Mouse (Mus musculus) midbrain, embryonic 11.5 days (tissue): ENCODE measurements around the gene Coa7. TPM values are rescaled to one million over a fixed set of nuclear protein-coding genes. Genes with fewer than 3 reads are reported as not detected.

Source experiments
- ATAC-seq: fragments of 200-750 bp; cut with Nextera tagmentation; 2 replicates; pipeline ENCODE4 v1.8.0; 2017; ENCODE audit warnings: moderate TSS enrichment, moderate library complexity; ENCODE audit not compliant: low FRiP score
- DNase-seq: peaks from one replicate; pipeline ENCODE4 v3.0.0; 2015; ENCODE audit warnings: low spot score; ENCODE audit errors: missing footprints
- H3K27ac ChIP-seq: fragments of 300-500 bp; sonication (generic); 2 replicates; pipeline ENCODE4 v1.5.1; 2014; ENCODE audit warnings: low read depth, low read length
- H3K27me3 ChIP-seq: fragments of 300-500 bp; sonication (generic); 2 replicates; pipeline ENCODE4 v1.6.1; 2014; ENCODE audit warnings: mild to moderate bottlenecking, low read length, moderate library complexity, mixed read lengths; ENCODE audit not compliant: control insufficient read depth, insufficient read depth
- H3K36me3 ChIP-seq: fragments of 300-500 bp; sonication (generic); 2 replicates; pipeline ENCODE4 v1.6.1; 2014; ENCODE audit warnings: mild to moderate bottlenecking, low read length, moderate library complexity, mixed read lengths; ENCODE audit not compliant: control insufficient read depth, insufficient read depth
- H3K4me1 ChIP-seq: fragments of 300-500 bp; sonication (generic); 2 replicates; pipeline ENCODE4 v1.6.1; 2014; ENCODE audit warnings: low read length; ENCODE audit not compliant: control insufficient read depth, insufficient read depth
- H3K4me2 ChIP-seq: fragments of 300-500 bp; sonication (generic); 2 replicates; pipeline ENCODE4 v1.6.1; 2014; ENCODE audit warnings: mild to moderate bottlenecking, moderate library complexity
- H3K4me3 ChIP-seq: fragments of 300-500 bp; sonication (generic); 2 replicates; pipeline ENCODE4 v1.5.1; 2014; ENCODE audit warnings: low read depth, low read length
- H3K9ac ChIP-seq: fragments of 300-500 bp; sonication (generic); 2 replicates; pipeline ENCODE4 v1.6.1; 2014; ENCODE audit warnings: low read length
- H3K9me3 ChIP-seq: fragments of 300-500 bp; sonication (generic); 2 replicates; pipeline ENCODE4 v1.6.1; 2016; ENCODE audit warnings: low read length; ENCODE audit not compliant: control insufficient read depth
- WGBS: fragments of 180-500 bp; shearing (Covaris S2); extraction: QIAGEN DNeasy Blood & Tissue Kit; methylation state at CpG from one replicate; pipeline ENCODE4 v1.1.7; 2014; 5-methylcytosine and 5-hydroxymethylcytosine counted together
- polyA plus RNA-seq: library from polyadenylated mRNA; unstranded; fragments of >200 nt; fragmentation: Nextera tagmentation; extraction: Ambion mirVana; gene quantifications from 2 replicates; pipeline ENCODE4 v1.2.1, GENCODE M21; 2014

Coa7 gene
- polyA plus RNA-seq, 1 experiment from 2014 or later, result 54.6 TPM

DNA sequence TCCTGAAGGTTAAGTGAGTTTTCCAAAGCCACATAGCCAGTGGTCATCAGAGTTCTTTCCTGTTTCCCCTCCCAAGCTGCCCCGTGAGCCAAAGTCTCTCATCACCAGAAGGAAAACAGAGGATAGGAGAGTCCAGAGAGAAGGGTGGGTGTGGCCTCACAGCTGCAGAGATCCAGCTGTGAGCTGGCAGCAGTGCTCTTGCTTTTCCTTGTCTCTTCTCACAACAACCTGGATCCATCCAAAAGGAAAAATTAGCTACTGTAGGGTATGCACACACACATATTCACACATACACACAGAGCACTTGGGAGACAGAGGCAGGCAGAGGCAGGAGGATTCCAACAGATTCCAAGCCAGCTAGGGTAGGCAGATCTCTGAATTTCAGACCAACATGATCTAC is 58.1 kb downstream of the Coa7 start:
- peak; percentile 66 for DNase-seq
- peaks cover 15% of the 10 kb centered on the region for H3K4me1 ChIP-seq
- no peak overlapping the region for H3K9ac ChIP-seq
- no peaks in the 10 kb centered on the region for H3K9me3 ChIP-seq
- 22% methylated on average over 1 of the region's 1 CpGs for WGBS
- H3K36me3 ChIP-seq, result no peaks in the 10 kb centered on the region
- no peak overlapping the region for H3K4me2 ChIP-seq
- peaks cover 26% of the 10 kb centered on the region for H3K27me3 ChIP-seq
- ATAC-seq, result no peak
- H3K4me3 ChIP-seq, result no peak overlapping the region
- H3K27ac ChIP-seq, result no peak overlapping the region

DNA sequence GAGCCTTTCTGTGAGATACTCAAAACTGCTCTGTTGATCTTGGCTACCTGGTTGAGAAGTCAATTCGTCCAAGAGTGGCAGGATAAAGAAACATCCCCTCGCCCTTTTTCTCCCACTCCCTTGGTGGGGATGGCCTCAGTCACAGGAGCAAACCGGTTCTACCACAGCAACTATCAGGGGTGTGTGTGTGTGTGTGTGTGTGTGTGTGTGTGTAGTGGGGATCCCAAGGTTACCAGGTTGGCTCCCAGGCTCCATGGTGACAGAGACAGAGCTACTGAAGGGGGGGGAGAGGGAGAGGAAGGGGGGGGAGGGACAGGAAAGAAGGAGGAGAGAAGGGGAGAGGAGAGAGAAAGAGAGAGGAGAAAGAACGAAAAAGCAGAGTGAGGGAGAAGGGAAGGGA is 59.2 kb downstream of the Coa7 start:
- Histone ChIP-seq H3K4me3 (no peak overlapping the region), H3K4me1 (peaks cover 15% of the 10 kb centered on the region), H3K9me3 (no peaks in the 10 kb centered on the region), H3K27ac (no peak overlapping the region), H3K27me3 (peaks cover 22% of the 10 kb centered on the region), H3K36me3 (no peaks in the 10 kb centered on the region), H3K9ac (peak overlapping the region; percentile 60), H3K4me2 (peak overlapping the region; percentile 48; the same call in 1 of the 2 replicates)
- peak; percentile 41; the same call in 1 of the 2 replicates for ATAC-seq
- DNase-seq, result no peak
- WGBS, result 47% methylated on average over 4 of the region's 4 CpGs

DNA sequence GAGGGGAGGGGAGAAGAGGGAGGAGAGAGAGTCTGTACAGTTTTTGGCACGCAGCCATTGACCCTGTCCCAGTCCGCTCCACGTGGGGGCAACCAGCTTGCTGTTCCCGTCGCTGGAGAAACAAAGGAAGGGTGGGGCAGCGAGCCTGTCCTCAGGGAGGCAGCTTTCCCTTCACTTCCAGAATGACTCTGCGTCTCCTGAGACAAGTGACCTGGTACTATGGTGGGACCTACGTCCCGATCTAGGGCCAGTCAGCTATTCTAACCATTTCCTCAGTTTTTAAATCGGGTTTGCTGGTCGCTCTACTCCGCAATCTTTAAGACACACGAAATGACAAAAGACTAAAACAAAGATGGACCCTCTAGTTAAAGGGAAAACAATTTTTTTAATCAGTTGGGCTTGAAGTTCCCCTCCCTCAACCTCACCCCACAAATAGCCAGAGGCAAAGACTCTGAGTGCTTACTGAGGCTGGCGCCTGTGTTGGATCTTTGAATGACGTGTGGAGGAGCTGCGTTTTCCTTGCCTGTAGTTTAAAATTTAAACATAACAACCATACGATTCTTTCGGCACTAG is 59.8 kb downstream of the Coa7 start:
- WGBS, result 8% methylated on average over 18 of the region's 18 CpGs
- peak; percentile 95 for DNase-seq

DNA sequence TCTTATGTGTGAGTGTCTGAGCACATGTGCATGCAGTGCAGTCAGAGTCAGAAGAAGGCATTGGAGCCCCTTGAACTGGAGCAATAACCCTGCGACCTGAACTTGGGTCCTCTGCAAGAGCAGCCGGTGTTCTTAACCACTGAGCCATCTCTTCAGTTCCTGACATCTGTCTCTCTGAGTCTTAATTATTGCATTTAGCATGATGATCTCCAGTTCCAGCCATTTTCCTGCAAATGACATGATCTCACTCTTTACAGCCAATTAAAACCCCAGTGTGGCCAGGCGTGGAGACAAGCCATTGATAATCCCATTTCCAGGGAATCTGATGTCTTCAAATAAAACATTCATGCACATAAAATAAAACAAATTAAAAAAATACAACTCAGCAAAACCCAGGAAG is 60.8 kb downstream of the Coa7 start:
- WGBS, result 77% methylated on average over 3 of the region's 3 CpGs
- no peak for DNase-seq

More for the DNA sequence above, 59.8 kb downstream of the Coa7 start:
- peak overlapping the region; percentile 48 for H3K4me2 ChIP-seq
- H3K27me3 ChIP-seq, result peaks cover 17% of the 10 kb centered on the region
- no peaks in the 10 kb centered on the region for H3K36me3 ChIP-seq
- H3K4me3 ChIP-seq, result peak overlapping the region; percentile 18
- H3K9me3 ChIP-seq, result no peaks in the 10 kb centered on the region
- ATAC-seq, result peak; percentile 82
- peak overlapping the region; percentile 60 for H3K9ac ChIP-seq
- peaks cover 15% of the 10 kb centered on the region for H3K4me1 ChIP-seq
- 0 out of 2 replicates have a peak overlapping the region, but pooled peaks have one; percentile 21 for H3K27ac ChIP-seq

DNA sequence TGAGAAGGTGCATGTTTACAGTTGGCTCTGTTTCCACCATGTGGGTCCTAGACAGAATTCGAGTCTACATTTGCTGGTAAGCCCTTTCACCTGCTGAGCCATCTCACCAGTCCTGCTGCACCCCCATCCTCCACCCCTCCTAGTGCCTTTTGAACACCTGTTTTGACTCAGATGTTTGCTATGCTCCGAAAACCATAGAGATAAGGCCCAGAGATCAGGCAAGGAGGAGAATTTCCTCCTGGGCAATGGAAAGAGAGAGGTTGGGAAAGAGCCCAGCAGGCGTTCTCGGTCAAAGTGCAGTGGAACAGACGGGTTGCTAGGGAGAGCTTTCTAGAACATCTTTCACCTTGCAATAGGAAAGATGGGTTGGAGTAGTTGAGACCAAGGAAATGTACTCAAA is 63.2 kb downstream of the Coa7 start:
- Histone ChIP-seq H3K4me3 (no peak overlapping the region), H3K36me3 (no peaks in the 10 kb centered on the region), H3K4me2 (no peak overlapping the region), H3K4me1 (peaks cover 9% of the 10 kb centered on the region; the same call in 1 of the 2 replicates), H3K9me3 (no peaks in the 10 kb centered on the region), H3K27me3 (no peaks in the 10 kb centered on the region), H3K27ac (no peak overlapping the region), H3K9ac (no peak overlapping the region)
- DNase-seq, result no peak
- WGBS, result 79% methylated on average over 5 of the region's 5 CpGs
- no peak for ATAC-seq

More for the DNA sequence above, 60.8 kb downstream of the Coa7 start:
- H3K4me1 ChIP-seq, result peaks cover 9% of the 10 kb centered on the region; the same call in 1 of the 2 replicates
- H3K27ac ChIP-seq, result no peak overlapping the region
- peaks cover 8% of the 10 kb centered on the region for H3K27me3 ChIP-seq
- no peak overlapping the region for H3K4me3 ChIP-seq
- ATAC-seq, result no peak
- H3K9me3 ChIP-seq, result no peaks in the 10 kb centered on the region
- no peak overlapping the region for H3K4me2 ChIP-seq
- no peaks in the 10 kb centered on the region for H3K36me3 ChIP-seq
- no peak overlapping the region for H3K9ac ChIP-seq

Other genes with a start within 250 kb of the Coa7 start
- 0.21 and 0.45 TPM in 2 replicates for gene Podn, start 231.7 kb upstream of the Coa7 start, polyA plus RNA-seq
- gene Scp2, start 183.1 kb upstream of the Coa7 start, polyA plus RNA-seq, result 233 and 236 TPM in 2 replicates
- 11.7 and 13.8 TPM in 2 replicates for gene Echdc2, start 162.7 kb upstream of the Coa7 start, polyA plus RNA-seq
- not detected in 2 replicates for gene Zyg11a, start 110.1 kb upstream of the Coa7 start, polyA plus RNA-seq
- 18.8 and 22.5 TPM in 2 replicates for gene Zyg11b, start 27.0 kb upstream of the Coa7 start, polyA plus RNA-seq
- gene Shisal2a, start 55.2 kb downstream of the Coa7 start, polyA plus RNA-seq, result 1.6 and 2.4 TPM in 2 replicates
- 50.8 and 52.4 TPM in 2 replicates for gene Gpx7, start 78.8 kb downstream of the Coa7 start, polyA plus RNA-seq
- 61.9 and 66.9 TPM in 2 replicates for gene Tut4, start 131.3 kb downstream of the Coa7 start, polyA plus RNA-seq